Mouse (Mus musculus): ENCODE measurements around the gene Ccl20.

DNA sequence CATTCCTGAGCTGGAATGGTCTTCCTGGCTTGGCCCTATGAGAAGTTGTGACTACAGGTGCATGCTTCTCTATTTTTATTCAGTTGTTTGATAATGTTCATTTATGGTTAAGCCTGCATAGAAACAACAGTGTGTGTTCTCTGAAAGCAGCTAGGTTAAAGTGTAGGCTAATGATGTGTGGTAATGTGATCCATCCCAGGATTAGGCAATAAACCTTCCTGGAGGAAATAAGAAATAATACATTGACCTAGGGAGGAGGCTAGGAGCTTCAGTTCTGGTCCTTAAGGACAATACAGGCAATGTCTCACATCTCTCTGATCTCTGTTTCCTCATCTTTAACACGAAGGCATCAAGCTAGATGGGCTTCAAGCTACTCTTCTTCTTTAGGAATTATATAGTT is 11.1 kb upstream of the Ccl20 start:
- TF ChIP-seq POLR2A (IDR thresholded peaks at IDR 0.05; ENCODE audit: control insufficient read depth, extremely low read depth, insufficient read depth, low read length, poor library complexity) (no peak), CTCF (IDR thresholded peaks at IDR 0.05; ENCODE audit: borderline replicate concordance, control insufficient read depth, extremely low read depth, insufficient read depth, low read length, poor library complexity) (no peak)

Data from thymus, adult 2 months (tissue).